Comparison of ENCODE assay signal across 9 mouse cellular contexts in genomic region chr9:90242855-90243254, GRCm38 (mm10). TPM values are rescaled to one million over a fixed set of nuclear protein-coding genes. Genes with fewer than 3 reads are reported as not detected.
A peak's percentile ranks its signal among the peaks of the same experiment; 100 is the strongest.
DNase-seq lines count a peak whose midpoint lies in the region; ATAC-seq and TF ChIP-seq lines count a peak whose summit lies in the region.
"Had no signal": no experiment of that assay in that cellular context is flagged by ENCODE, and none has a peak within 500 bp of the region (broad histone marks: within the 10 kb centered on the region; RNA-seq: fewer than 3 reads in every experiment).

No protein-coding gene starts in this region.

- H3K4me2 ChIP-seq in liver, embryonic 14.5 days (ENCODE audit: low read depth) = peak overlapping the region; percentile 30

- TF ChIP-seq EP300 in liver, embryonic 14.5 days (IDR thresholded peaks at IDR 0.05; ENCODE audit: low read depth) = no peak

- H3K27me3 ChIP-seq in liver, embryonic 14.5 days (ENCODE audit: control insufficient read depth, insufficient read depth, low read length) = no peaks in the 10 kb centered on the region

- H3K36me3 ChIP-seq in liver, embryonic 14.5 days (replicated peaks; ENCODE audit: control insufficient read depth, insufficient read depth, low read depth) = peaks cover 49% of the 10 kb centered on the region

- TF ChIP-seq CTCF in liver, embryonic 14.5 days (IDR thresholded peaks at IDR 0.05; ENCODE audit: low read depth) = 0 out of 2 replicates have a peak, but pooled peaks have one; percentile 5

- H3K4me3 ChIP-seq in liver, embryonic 14.5 days (ENCODE audit: insufficient read depth in 1 of 2, low read depth in 2 of 2, low read length in 2 of 2) = no peak overlapping the region
- H3K4me3 ChIP-seq: forebrain, embryonic 10.5 days had no signal

- peak overlapping the region; percentile 64 for H3K27ac ChIP-seq in liver, embryonic 14.5 days
- H3K27ac ChIP-seq: forebrain, embryonic 10.5 days had no signal

- 23% methylated on average over 7 of the region's 7 CpGs for WGBS in liver, embryonic 14.5 days (ENCODE audit: insufficient replicate concordance)

- H3K9me3 ChIP-seq in liver, embryonic 14.5 days (ENCODE audit: control insufficient read depth, low read length) = no peaks in the 10 kb centered on the region
- H3K9me3 ChIP-seq: forebrain, embryonic 10.5 days had no signal

- peak; percentile 25 for ATAC-seq in liver, embryonic 14.5 days (ENCODE audit: insufficient read depth)
- ATAC-seq in neutrophil, adult 5-6 weeks (ENCODE audit: extremely low read depth, insufficient number of reproducible peaks, low FRiP score, poor library complexity, severe bottlenecking) = peak; percentile 61

- peaks cover 54 to 70% of the 10 kb centered on the region in 2 experiments for H3K4me1 ChIP-seq in liver, embryonic 14.5 days (replicated peaks; ENCODE audit: control insufficient read depth in 2 of 2, insufficient read depth in 2 of 2, low read length in 1 of 2)
- H3K4me1 ChIP-seq: forebrain, embryonic 10.5 days had no signal

- peak overlapping the region; percentile 25 for H3K9ac ChIP-seq in liver, embryonic 14.5 days (replicated peaks)

- DNase-seq in cerebellum, postnatal 10 days = peak; percentile 17 to 34
- no peak for DNase-seq in cerebellum, adult 11 months
- DNase-seq in CD8-positive naive resting alpha-beta T cell, adult 2 months (ENCODE audit: low read depth in 2 of 2, low spot score in 2 of 2) = peak; percentile 43 to 46
- DNase-seq in liver, embryonic 14.5 days (ENCODE audit: low read depth in 3 of 3, low spot score in 3 of 3) = no peak
- DNase-seq in right cerebral cortex, postnatal 14 days = no peak
- no peak for DNase-seq in Muller cell, postnatal 12 days (ENCODE audit: inconsistent ontology term)
- no peak for DNase-seq in urinary bladder, postnatal 25 days (ENCODE audit: low spot score)

RNA-seq across cellular contexts. Expression of gene Tbc1d2b, which starts 27.7 kb away (rescaled TPM):
- 9.8 and 10.1 TPM in 2 replicates for polyA plus RNA-seq in liver, embryonic 14.5 days (2012; rRNA removed)
- 6.5 and 9.5 TPM in 2 replicates for polyA plus RNA-seq in liver, embryonic 14.5 days (2014; fragmentation: Nextera tagmentation; extraction: Ambion mirVana)
- total RNA-seq in neutrophil, adult 5-6 weeks (2017) = 28.9 and 29.6 TPM in 2 replicates

Comparison
In these comparisons a context has a peak if more than half of its experiments do, and no peak if none do; other contexts are left out.
1. DNase-seq: peak in cerebellum, postnatal 10 days (2 of 2) and CD8-positive naive resting alpha-beta T cell, adult 2 months (2 of 2); none in cerebellum, adult 11 months (single experiment), liver, embryonic 14.5 days (0 of 3), right cerebral cortex, postnatal 14 days (single experiment), Muller cell, postnatal 12 days (single experiment) and urinary bladder, postnatal 25 days (single experiment).